Mouse (Mus musculus) layer of hippocampus, adult 2 months (tissue): Measurements from ENCODE around the gene Dctd. TPM values are rescaled to one million over a fixed set of nuclear protein-coding genes. Genes with fewer than 3 reads are reported as not detected.
"Not testable (repeated sequence)": the region's sequence is repeated elsewhere in the genome, so short reads cannot be mapped to it uniquely, and the experiment has no call there.

ENCODE experiments used
- DNase-seq, 2 experiments: peaks; one replicate each; pipeline ENCODE4 v3.0.0; 2022; ENCODE audit warnings: low spot score in 2 of 2
- H3K27ac ChIP-seq: fragments of 200-600 bp; 2 replicates; pipeline ENCODE4 v1.8.1; 2022
- H3K4me3 ChIP-seq: fragments of 200-600 bp; 2 replicates; pipeline ENCODE4 v1.8.1; 2022; ENCODE audit warnings: mild to moderate bottlenecking
- CTCF ChIP-seq: fragments of 200-600 bp; conservative IDR thresholded peaks from 2 replicates; pipeline ENCODE4 v1.8.1; 2022; ENCODE audit warnings: antibody characterized with exemption, mild to moderate bottlenecking, moderate library complexity
- total RNA-seq, 2 experiments: library from RNA; stranded (reverse); gene quantifications; 2 replicates each; pipeline ENCODE4 v1.2.3; 2021

Gene Dctd
- total RNA-seq, 2 experiments from 2014 or later: 6.2 to 8.2 TPM

DNA sequence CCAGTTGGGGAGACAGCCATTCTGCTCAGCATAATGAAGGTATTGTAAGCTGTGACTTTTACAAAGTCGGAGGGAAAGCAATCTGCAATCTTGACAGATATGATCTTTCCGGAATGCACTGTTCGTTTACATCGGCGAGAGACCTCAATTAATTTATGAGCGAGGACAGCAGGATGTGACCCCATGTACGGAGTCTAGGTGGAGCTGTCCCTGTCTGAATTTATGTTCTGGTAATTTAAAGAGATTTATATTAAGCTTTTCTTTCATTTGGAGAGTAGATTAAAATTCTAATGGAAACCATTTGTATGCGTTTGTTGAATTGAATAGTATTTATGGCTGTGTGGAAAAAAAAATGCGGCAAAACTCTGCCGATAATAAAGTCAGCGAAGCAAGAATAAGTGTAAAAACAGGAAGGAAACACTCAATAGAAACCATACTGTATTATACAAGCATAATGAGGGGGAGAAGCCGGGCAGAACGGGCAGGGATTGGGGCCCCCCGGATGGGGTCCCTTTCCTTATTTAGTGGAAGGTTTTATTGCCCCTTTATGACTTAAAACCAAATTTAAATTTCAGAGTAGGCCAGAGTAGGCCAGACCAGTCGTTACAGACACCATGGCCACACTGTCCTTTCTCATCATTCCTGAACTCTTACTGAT lies 59.8 kb downstream of the Dctd start:
- H3K4me3 ChIP-seq: no peak overlapping the region
- TF ChIP-seq CTCF: no peak
- no peak overlapping the region for H3K27ac ChIP-seq
- no peak for DNase-seq

DNA sequence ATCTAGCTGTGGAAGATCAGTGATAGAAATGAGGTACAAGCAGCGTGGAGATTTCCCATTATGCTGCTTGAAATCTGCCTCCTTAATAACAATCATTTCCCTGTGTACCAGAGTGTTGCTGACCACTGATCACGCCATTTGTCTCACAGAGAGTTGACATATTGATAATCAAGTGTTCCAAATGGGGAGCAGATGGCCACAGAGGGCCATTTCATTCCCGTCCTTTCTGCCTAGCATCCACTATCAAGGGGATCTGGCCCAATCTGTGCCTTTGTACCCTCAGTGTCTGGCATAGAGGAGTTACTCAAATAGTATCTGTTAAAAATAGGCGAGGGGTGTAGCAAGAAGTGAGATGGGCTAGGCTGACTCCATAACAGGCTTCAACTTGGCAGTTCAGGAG lies 78.5 kb downstream of the Dctd start:
- H3K4me3 ChIP-seq: no peak overlapping the region
- H3K27ac ChIP-seq: no peak overlapping the region
- no peak for TF ChIP-seq CTCF
- DNase-seq: no peak

DNA sequence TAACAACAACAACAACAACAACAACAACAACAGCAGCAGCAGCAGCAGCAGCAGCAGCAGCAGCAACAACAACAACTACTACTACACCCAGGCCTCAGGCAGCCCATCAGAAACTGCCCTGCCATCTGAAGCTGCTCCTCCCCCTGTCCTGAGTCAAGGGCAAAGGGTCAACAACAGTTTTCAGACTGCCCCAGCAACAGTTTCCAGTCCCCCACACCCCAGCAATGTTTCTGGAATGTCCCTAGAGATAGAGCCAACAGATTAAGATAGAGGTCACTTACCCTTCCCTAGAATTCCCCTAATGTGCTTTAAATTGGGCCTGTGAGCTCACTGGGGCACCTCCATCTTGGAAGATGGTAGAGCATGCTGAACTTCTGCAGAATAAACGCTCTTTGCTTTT lies 79.0 kb downstream of the Dctd start:
- DNase-seq: no peak
- no peak overlapping the region for H3K4me3 ChIP-seq
- H3K27ac ChIP-seq: no peak overlapping the region
- TF ChIP-seq CTCF: no peak

DNA sequence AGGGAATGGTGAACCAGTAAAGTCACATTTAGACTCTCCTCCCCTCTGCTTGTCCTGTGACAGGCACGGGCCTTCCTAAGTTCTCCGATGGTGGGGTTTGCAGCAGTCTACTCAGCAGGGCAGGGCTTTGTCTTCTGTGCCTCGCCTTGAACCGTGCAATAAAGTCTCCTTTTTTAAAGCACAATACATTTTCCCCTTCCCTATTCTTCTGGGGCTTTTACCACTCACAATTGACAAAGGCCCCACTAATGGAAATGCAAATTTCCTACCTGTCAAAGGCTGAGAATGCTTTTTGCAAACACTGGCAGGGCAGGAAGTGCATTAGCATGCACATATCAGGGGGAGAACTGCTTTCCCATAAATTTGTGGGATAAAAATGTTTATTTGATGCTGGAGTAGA lies 80.1 kb downstream of the Dctd start:
- H3K27ac ChIP-seq: no peak overlapping the region
- DNase-seq: no peak
- TF ChIP-seq CTCF: no peak
- no peak overlapping the region for H3K4me3 ChIP-seq

DNA sequence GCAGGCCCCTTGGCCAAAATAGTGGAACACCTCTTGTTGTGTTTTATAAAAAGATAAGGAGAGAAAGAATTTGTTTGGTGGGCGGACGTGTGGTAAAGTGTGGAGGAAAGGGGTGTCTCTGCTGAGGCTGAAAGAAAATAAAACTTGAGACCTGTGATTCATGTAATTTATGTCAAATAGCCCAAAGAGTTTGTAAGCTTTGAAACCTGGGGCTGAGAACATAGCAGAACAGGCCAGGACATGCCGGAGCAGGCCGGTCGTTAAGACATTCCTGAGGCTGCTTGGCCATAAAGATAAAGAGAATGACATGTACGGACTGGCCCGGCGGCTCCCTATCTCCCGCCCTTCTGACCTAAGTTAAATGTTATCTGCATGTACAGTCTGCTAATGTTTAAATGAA lies 81.3 kb downstream of the Dctd start:
- H3K27ac ChIP-seq, H3K4me3 ChIP-seq, DNase-seq: not testable (repeated sequence)

DNA sequence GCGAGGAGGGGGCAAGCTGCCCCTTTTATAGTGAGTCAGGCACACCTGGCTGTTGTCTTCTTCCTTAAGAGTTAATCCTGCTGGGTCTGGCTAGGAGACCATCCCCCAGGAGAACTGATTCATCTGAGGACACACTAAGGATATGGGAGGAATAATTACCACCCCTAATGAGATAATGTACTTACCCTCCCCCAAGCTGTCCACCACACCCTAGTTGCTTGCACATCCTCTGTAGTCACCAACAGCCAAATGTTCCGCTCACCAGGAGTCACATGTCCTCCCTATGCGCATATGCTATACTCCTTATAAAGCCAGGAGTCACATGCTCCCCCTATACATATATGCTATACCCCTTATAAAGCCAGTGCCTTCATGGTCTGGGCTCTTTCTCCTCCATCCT lies 82.1 kb downstream of the Dctd start:
- no peak overlapping the region for H3K27ac ChIP-seq
- no peak for DNase-seq
- TF ChIP-seq CTCF: no peak
- no peak overlapping the region for H3K4me3 ChIP-seq

DNA sequence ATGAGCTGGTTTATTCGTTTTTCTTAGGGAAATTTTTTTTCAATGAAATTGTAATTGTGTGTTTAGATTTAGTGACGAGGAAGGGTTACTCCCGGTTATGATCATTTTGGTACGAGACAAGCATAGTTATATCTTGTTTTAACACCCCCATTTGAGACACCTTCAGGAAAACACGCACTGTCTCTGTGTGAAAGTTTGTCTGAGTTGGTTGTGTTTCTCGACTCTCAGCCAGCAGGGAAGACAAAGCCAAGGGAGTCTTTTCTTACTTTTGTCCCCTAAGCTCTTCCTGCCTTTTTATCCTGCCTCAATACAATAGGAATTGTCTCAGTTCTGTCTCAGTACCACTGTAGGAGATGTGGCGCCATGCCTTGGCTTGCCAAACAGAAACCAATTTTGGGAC lies 84.9 kb downstream of the Dctd start:
- TF ChIP-seq CTCF: no peak
- no peak overlapping the region for H3K4me3 ChIP-seq
- no peak for DNase-seq
- no peak overlapping the region for H3K27ac ChIP-seq

DNA sequence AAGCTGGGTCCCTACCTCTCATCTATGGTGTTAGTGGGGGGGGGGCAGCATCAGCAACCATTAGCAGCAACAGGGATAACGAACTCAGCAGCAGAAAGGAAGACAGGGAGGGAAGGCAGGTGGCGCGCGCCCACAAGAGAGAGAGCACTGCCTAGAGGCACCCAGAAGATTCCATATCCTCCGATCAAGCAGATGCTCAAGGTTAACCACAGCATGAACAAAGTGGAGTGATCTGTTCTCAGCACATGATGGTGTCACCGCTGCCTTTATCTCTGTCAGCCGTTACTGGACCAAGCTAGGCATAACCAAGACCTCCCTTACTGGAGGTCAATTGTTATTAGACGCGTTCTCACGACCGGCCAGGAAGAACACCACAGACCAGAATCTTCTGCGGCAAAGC lies 89.7 kb downstream of the Dctd start:
- TF ChIP-seq CTCF: no peak
- H3K27ac ChIP-seq: no peak overlapping the region
- H3K4me3 ChIP-seq: no peak overlapping the region
- DNase-seq: no peak

DNA sequence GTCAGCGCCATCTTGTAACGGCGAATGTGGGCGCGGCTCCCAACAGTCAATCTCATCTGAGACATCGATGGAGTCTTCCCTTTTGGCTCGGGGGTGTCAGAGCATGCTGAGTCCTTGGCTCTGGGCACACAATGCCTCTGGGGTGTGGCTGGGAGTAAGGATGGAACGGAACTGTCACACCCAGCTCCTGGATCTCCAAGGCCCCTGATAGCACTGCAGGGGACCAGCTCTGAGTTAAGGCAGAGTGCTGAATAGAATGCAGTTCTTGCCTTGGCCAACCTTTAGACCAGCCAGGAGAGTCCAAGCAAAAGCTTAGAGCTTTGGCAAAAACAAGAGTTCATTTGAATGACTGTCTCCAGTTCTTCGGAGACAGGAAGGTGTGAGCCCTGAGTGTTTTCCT lies 97.1 kb downstream of the Dctd start:
- Histone ChIP-seq H3K4me3 (no peak overlapping the region), H3K27ac (no peak overlapping the region)
- no peak for DNase-seq
- no peak for TF ChIP-seq CTCF

DNA sequence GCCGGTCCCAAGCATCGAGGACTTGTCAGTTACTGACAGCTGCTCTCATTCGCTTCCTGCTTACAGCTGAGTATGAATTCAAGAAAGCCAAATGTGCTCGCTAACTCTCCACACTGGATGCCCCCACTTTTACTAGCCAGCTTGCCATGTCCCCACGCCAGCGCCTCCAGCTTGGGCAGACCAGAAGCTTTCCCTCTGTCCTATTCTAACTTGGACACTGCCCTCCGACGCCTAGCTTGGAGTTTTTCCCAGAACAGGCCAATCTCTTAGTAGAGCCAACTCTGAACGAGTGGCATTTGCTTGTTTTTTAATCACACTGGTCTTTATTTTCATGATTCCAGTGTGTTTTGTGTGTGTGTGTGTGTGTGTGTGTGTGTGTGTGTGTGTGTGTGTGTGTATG lies 100.3 kb downstream of the Dctd start:
- DNase-seq: no peak
- Histone ChIP-seq H3K4me3 (no peak overlapping the region), H3K27ac (no peak overlapping the region)
- no peak for TF ChIP-seq CTCF

DNA sequence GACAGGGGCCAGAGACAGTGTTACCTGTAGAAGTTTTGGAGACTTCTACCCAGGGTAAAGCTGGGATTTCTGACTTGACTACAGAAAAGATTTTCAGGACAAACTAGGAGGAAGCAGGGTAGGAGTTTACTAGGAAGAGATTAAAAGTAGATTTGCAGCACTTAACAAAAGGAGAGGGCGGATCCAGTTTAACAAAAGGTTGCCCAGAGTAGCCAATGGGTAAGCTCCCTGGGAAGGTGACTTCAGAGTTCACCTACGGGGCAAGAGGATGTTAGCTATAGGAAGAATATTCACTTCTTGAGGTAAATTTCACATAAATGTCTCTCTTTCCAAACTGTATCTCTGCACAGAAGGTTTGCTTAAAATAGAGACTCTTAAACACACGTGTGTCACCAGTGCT lies 103.7 kb downstream of the Dctd start:
- TF ChIP-seq CTCF: no peak
- no peak overlapping the region for H3K4me3 ChIP-seq
- no peak for DNase-seq
- H3K27ac ChIP-seq: no peak overlapping the region

Other genes starting within 250 kb of the Dctd start
- gene Wwc2, start 108.2 kb upstream of the Dctd start, total RNA-seq: 10 to 100 TPM; 27.0 to 28.2 TPM